Mouse (Mus musculus): ENCODE data around the gene Prdx6. TPM values are rescaled to one million over a fixed set of nuclear protein-coding genes. Genes with fewer than 3 reads are reported as not detected.
A peak's percentile ranks its signal among the peaks of the same experiment; 100 is the strongest.
"Not testable (repeated sequence)": the region's sequence is repeated elsewhere in the genome, so short reads cannot be mapped to it uniquely, and the experiment has no call there.

Gene Prdx6
- polyA plus RNA-seq, 1 experiment, result 326 TPM

- no peak for TF ChIP-seq EP300 (IDR thresholded peaks at IDR 0.05; ENCODE audit: insufficient read depth, low read depth, low read length)
- TF ChIP-seq CTCF (IDR thresholded peaks at IDR 0.05; ENCODE audit: low read depth, low read length), result no peak
- no peak for TF ChIP-seq POLR2A (IDR thresholded peaks at IDR 0.05; ENCODE audit: insufficient read depth, low read length)
- Histone ChIP-seq H3K36me3 (ENCODE audit: control insufficient read depth, insufficient read depth, low read length, poor library complexity, severe bottlenecking) (no peaks in the 10 kb centered on the region), H3K27ac (ENCODE audit: insufficient read depth, low read length) (no peak overlapping the region), H3K9me3 (replicated peaks; ENCODE audit: control insufficient read depth, insufficient read depth, low read length, poor library complexity, severe bottlenecking) (no peaks in the 10 kb centered on the region), H3K4me3 (ENCODE audit: low read depth, low read length) (no peak overlapping the region), H3K27me3 (ENCODE audit: control insufficient read depth, insufficient read depth, low read length, poor library complexity, severe bottlenecking) (no peaks in the 10 kb centered on the region), H3K9ac (ENCODE audit: low read depth, poor library complexity, severe bottlenecking) (no peak overlapping the region), H3K4me1 (ENCODE audit: control insufficient read depth, insufficient read depth, low read length) (no peaks in the 10 kb centered on the region)
Measured at GRCm38 (mm10) chr1:161233226-161233839, 17.7 kb downstream of the Prdx6 start.

GRCm38 (mm10) chr1:161232181-161232580 is 18.8 kb downstream of the Prdx6 start:
- H3K4me3 ChIP-seq (ENCODE audit: low read depth, low read length), result no peak overlapping the region
- TF ChIP-seq CTCF (IDR thresholded peaks at IDR 0.05; ENCODE audit: low read depth, low read length) (no peak), POLR2A (IDR thresholded peaks at IDR 0.05; ENCODE audit: insufficient read depth, low read length) (no peak), EP300 (IDR thresholded peaks at IDR 0.05; ENCODE audit: insufficient read depth, low read depth, low read length) (no peak)
- no peaks in the 10 kb centered on the region for H3K27me3 ChIP-seq (ENCODE audit: control insufficient read depth, insufficient read depth, low read length, poor library complexity, severe bottlenecking)
- H3K9ac ChIP-seq (ENCODE audit: low read depth, poor library complexity, severe bottlenecking), result no peak overlapping the region
- H3K9me3 ChIP-seq (replicated peaks; ENCODE audit: control insufficient read depth, insufficient read depth, low read length, poor library complexity, severe bottlenecking), result no peaks in the 10 kb centered on the region
- H3K4me1 ChIP-seq (ENCODE audit: control insufficient read depth, insufficient read depth, low read length), result no peaks in the 10 kb centered on the region
- H3K27ac ChIP-seq (ENCODE audit: insufficient read depth, low read length), result no peak overlapping the region
- H3K36me3 ChIP-seq (ENCODE audit: control insufficient read depth, insufficient read depth, low read length, poor library complexity, severe bottlenecking), result no peaks in the 10 kb centered on the region

DNA sequence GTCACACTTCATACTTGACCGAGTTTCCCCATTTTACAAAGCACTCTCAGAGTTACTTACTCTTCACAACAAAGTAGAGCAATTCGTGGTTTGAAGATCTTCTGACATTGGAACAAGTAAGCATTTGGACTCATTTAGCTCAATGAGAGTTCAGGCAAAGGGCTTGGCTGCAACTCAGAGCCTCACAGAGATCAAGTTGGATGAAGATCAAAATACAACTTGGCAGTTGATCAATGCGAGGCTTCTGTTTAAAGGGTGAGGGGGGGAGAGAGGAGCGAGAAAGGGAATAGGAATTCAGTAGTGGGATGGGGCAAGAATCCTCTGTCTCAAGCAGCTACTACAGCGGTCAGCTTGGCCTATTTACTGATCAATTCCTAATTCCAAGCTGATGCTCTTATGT is 26.2 kb downstream of the Prdx6 start:
- H3K9me3 ChIP-seq (replicated peaks; ENCODE audit: control insufficient read depth, insufficient read depth, low read length, poor library complexity, severe bottlenecking), result no peaks in the 10 kb centered on the region
- no peak overlapping the region for H3K9ac ChIP-seq (ENCODE audit: low read depth, poor library complexity, severe bottlenecking)
- H3K4me3 ChIP-seq (ENCODE audit: low read depth, low read length), result no peak overlapping the region
- no peak overlapping the region for H3K27ac ChIP-seq (ENCODE audit: insufficient read depth, low read length)
- no peaks in the 10 kb centered on the region for H3K36me3 ChIP-seq (ENCODE audit: control insufficient read depth, insufficient read depth, low read length, poor library complexity, severe bottlenecking)
- no peak for TF ChIP-seq POLR2A (IDR thresholded peaks at IDR 0.05; ENCODE audit: insufficient read depth, low read length)
- no peak for TF ChIP-seq EP300 (IDR thresholded peaks at IDR 0.05; ENCODE audit: insufficient read depth, low read depth, low read length)
- no peak for TF ChIP-seq CTCF (IDR thresholded peaks at IDR 0.05; ENCODE audit: low read depth, low read length)
- H3K4me1 ChIP-seq (ENCODE audit: control insufficient read depth, insufficient read depth, low read length), result no peaks in the 10 kb centered on the region
- H3K27me3 ChIP-seq (ENCODE audit: control insufficient read depth, insufficient read depth, low read length, poor library complexity, severe bottlenecking), result no peaks in the 10 kb centered on the region

DNA sequence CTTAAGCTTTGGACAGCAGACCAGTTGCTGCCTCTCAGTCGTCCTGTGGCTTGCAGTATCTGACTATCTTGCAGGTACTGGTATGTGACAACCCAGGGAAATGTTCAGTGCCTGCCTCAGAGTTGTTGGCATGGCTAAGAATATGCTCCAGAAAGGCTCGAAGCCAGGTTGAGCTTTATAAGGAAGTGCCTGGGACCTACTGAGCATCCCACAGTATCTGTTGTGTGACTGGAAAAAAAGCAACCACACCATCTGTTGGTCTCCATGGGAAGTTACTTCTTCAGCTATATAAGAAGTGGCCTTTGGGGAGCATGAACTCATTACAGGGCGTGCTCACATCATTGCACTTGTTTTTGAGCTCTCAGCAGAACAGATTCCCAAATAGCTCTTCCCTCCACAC is 31.2 kb downstream of the Prdx6 start:
- H3K27me3 ChIP-seq (ENCODE audit: control insufficient read depth, insufficient read depth, low read length, poor library complexity, severe bottlenecking), result no peaks in the 10 kb centered on the region
- H3K9me3 ChIP-seq (replicated peaks; ENCODE audit: control insufficient read depth, insufficient read depth, low read length, poor library complexity, severe bottlenecking), result no peaks in the 10 kb centered on the region
- H3K4me3 ChIP-seq (ENCODE audit: low read depth, low read length), result no peak overlapping the region
- no peak overlapping the region for H3K9ac ChIP-seq (ENCODE audit: low read depth, poor library complexity, severe bottlenecking)
- H3K36me3 ChIP-seq (ENCODE audit: control insufficient read depth, insufficient read depth, low read length, poor library complexity, severe bottlenecking), result no peaks in the 10 kb centered on the region
- TF ChIP-seq EP300 (IDR thresholded peaks at IDR 0.05; ENCODE audit: insufficient read depth, low read depth, low read length) (no peak), CTCF (IDR thresholded peaks at IDR 0.05; ENCODE audit: low read depth, low read length) (no peak), POLR2A (IDR thresholded peaks at IDR 0.05; ENCODE audit: insufficient read depth, low read length) (no peak)
- no peak overlapping the region for H3K27ac ChIP-seq (ENCODE audit: insufficient read depth, low read length)
- H3K4me1 ChIP-seq (ENCODE audit: control insufficient read depth, insufficient read depth, low read length), result no peaks in the 10 kb centered on the region

DNA sequence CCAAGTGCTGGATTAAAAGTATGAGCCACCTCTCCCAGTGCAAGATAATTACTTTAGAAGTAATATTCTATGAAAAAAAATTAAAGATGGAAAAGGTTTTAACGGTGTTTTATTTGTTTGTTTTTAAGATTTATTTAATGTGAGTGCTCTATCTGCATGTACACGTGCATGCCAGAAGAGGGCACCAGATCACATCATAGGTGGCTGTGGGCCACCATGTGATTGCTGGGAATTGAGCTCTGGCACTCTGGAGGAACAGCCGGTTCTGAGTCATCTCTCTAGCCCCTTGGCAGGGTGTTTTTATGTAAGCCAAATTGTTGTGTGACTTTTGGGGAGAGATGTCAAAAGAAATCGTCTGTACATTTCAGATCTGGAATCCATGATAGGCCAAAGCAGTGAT is 36.6 kb downstream of the Prdx6 start:
- H3K27ac ChIP-seq (ENCODE audit: insufficient read depth, low read length), result no peak overlapping the region
- H3K9ac ChIP-seq (ENCODE audit: low read depth, poor library complexity, severe bottlenecking), result no peak overlapping the region
- no peaks in the 10 kb centered on the region for H3K4me1 ChIP-seq (ENCODE audit: control insufficient read depth, insufficient read depth, low read length)
- H3K4me3 ChIP-seq (ENCODE audit: low read depth, low read length), result no peak overlapping the region
- H3K9me3 ChIP-seq (replicated peaks; ENCODE audit: control insufficient read depth, insufficient read depth, low read length, poor library complexity, severe bottlenecking), result no peaks in the 10 kb centered on the region
- no peak for TF ChIP-seq EP300 (IDR thresholded peaks at IDR 0.05; ENCODE audit: insufficient read depth, low read depth, low read length)
- peak; percentile 88 for TF ChIP-seq CTCF (IDR thresholded peaks at IDR 0.05; ENCODE audit: low read depth, low read length)
- TF ChIP-seq POLR2A (IDR thresholded peaks at IDR 0.05; ENCODE audit: insufficient read depth, low read length), result no peak
- H3K36me3 ChIP-seq (ENCODE audit: control insufficient read depth, insufficient read depth, low read length, poor library complexity, severe bottlenecking), result no peaks in the 10 kb centered on the region
- no peaks in the 10 kb centered on the region for H3K27me3 ChIP-seq (ENCODE audit: control insufficient read depth, insufficient read depth, low read length, poor library complexity, severe bottlenecking)

DNA sequence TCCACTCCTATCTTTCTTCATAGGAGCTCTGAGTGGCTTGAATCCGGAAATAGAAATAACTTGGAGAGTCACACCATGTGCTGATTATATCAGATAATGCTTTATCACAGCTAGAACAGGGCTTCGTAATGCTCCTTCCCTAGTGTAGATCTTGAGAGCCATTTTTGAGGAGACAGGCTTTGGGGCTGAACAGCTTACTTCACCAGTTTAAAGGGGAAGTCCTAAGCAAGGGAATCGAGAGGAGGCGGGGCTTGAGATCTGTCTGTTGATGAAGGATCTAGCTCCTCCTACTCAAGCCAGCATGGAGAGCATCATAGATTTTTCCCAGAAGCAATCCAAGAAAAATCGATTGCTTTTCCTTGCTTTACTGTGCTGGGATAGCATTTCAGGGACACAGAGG is 51.2 kb downstream of the Prdx6 start:
- no peaks in the 10 kb centered on the region for H3K36me3 ChIP-seq (ENCODE audit: control insufficient read depth, insufficient read depth, low read length, poor library complexity, severe bottlenecking)
- peaks cover 2% of the 10 kb centered on the region for H3K4me1 ChIP-seq (ENCODE audit: control insufficient read depth, insufficient read depth, low read length)
- H3K9ac ChIP-seq (ENCODE audit: low read depth, poor library complexity, severe bottlenecking), result no peak overlapping the region
- no peak overlapping the region for H3K4me3 ChIP-seq (ENCODE audit: low read depth, low read length)
- H3K9me3 ChIP-seq (replicated peaks; ENCODE audit: control insufficient read depth, insufficient read depth, low read length, poor library complexity, severe bottlenecking), result no peaks in the 10 kb centered on the region
- H3K27me3 ChIP-seq (ENCODE audit: control insufficient read depth, insufficient read depth, low read length, poor library complexity, severe bottlenecking), result no peaks in the 10 kb centered on the region
- H3K27ac ChIP-seq (ENCODE audit: insufficient read depth, low read length), result no peak overlapping the region
- no peak for TF ChIP-seq CTCF (IDR thresholded peaks at IDR 0.05; ENCODE audit: low read depth, low read length)
- TF ChIP-seq EP300 (IDR thresholded peaks at IDR 0.05; ENCODE audit: insufficient read depth, low read depth, low read length), result no peak
- no peak for TF ChIP-seq POLR2A (IDR thresholded peaks at IDR 0.05; ENCODE audit: insufficient read depth, low read length)

- H3K9ac ChIP-seq (ENCODE audit: low read depth, poor library complexity, severe bottlenecking); H3K27me3 ChIP-seq (ENCODE audit: control insufficient read depth, insufficient read depth, low read length, poor library complexity, severe bottlenecking); H3K27ac ChIP-seq (ENCODE audit: insufficient read depth, low read length); H3K4me1 ChIP-seq (ENCODE audit: control insufficient read depth, insufficient read depth, low read length); H3K9me3 ChIP-seq (replicated peaks; ENCODE audit: control insufficient read depth, insufficient read depth, low read length, poor library complexity, severe bottlenecking); H3K36me3 ChIP-seq (ENCODE audit: control insufficient read depth, insufficient read depth, low read length, poor library complexity, severe bottlenecking): not testable (repeated sequence)
- H3K4me3 ChIP-seq (ENCODE audit: low read depth, low read length), result peak overlapping the region; percentile 65
Measured at GRCm38 (mm10) chr1:161196364-161196763, 54.7 kb downstream of the Prdx6 start.
